Mouse (Mus musculus): ENCODE data around the gene Slc22a23. TPM values are rescaled to one million over a fixed set of nuclear protein-coding genes. Genes with fewer than 3 reads are reported as not detected.

The Slc22a23 gene
- total and polyA plus RNA-seq, 3 experiments = 0.47 to 1.3 (median 0.85) TPM

- H3K79me2 ChIP-seq (replicated peaks; ENCODE audit: control insufficient read depth, extremely low read depth, insufficient read depth, poor library complexity, severe bottlenecking) = no peaks in the 10 kb centered on the region
- no peak overlapping the region for H3K4me2 ChIP-seq (ENCODE audit: insufficient read depth, low read depth, poor library complexity, severe bottlenecking)
- dilution Hi-C loops (cut with MboI; ENCODE audit: extremely low pct_ligation_motif_present, extremely low pct_unique_long_range_greater_than_20kb, low sequenced_read_pairs) = no loop called here
These were observed 27.2 kb upstream of the Slc22a23 start for GRCm38 (mm10) chr13:34371951-34372869.

DNA sequence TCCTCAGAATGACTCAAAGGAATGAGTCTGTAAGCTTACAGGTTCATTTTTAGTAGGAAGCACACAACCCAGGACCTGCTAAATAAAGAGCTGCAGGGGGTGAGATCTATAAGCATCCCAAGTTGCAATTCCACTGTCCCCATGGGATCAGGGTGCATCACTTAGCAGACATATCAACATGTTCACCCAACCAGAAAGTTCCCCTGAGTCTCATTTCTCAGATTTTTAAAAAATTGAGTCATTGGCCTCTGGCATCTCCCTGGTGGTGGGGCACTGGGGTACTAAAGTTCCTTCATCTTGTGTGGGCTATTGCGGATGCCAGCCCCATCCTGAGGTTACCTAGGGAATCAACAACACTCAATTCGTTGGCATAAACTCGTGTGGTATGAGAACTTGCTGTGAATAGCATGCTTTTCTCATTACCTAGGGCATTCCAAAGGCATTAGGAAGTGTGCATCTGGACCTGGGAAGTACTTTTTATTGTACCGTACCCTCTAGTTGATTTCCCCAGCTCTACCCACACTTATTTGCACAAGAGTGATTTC, 25.4 kb upstream of the Slc22a23 start:
- dilution Hi-C loops (cut with MboI; ENCODE audit: extremely low pct_ligation_motif_present, extremely low pct_unique_long_range_greater_than_20kb, low sequenced_read_pairs) (no loop called here), in situ Hi-C loops (cut with MboI; ENCODE audit: low pct_ligation_motif_present, low pct_unique_long_range_greater_than_20kb, low sequenced_read_pairs) (no loop called here)
- H3K27ac ChIP-seq (ENCODE audit: insufficient read depth, low read depth) = no peak overlapping the region
- DNase-seq (ENCODE audit: extremely low read depth) = no peak
- H3K4me2 ChIP-seq (ENCODE audit: insufficient read depth, low read depth, poor library complexity, severe bottlenecking) = no peak overlapping the region
- no peak overlapping the region for H3K9ac ChIP-seq (ENCODE audit: insufficient read depth, low read depth)
- H3K4me3 ChIP-seq (replicated peaks in 1 of 3; ENCODE audit: low read depth in 2 of 3, low read length in 2 of 3, poor library complexity in 1 of 3) = no peak overlapping the region
- H3K36me3 ChIP-seq (replicated peaks in 1 of 2; ENCODE audit: control insufficient read depth in 1 of 2, insufficient read depth in 1 of 2, low read length in 1 of 2) = no peaks in the 10 kb centered on the region
- H3K9me3 ChIP-seq (replicated peaks; ENCODE audit: low read length) = no peaks in the 10 kb centered on the region
- no peaks in the 10 kb centered on the region for H3K79me2 ChIP-seq (replicated peaks; ENCODE audit: control insufficient read depth, extremely low read depth, insufficient read depth, poor library complexity, severe bottlenecking)
- no peaks in the 10 kb centered on the region for H3K27me3 ChIP-seq (replicated peaks)
- no peak for TF ChIP-seq CTCF (conservative IDR thresholded peaks at IDR 0.05 in 1 of 2, IDR thresholded peaks at IDR 0.05 in 1 of 2; ENCODE audit: low read depth in 2 of 2, low read length in 2 of 2)
- TF ChIP-seq ZNF384 (IDR thresholded peaks at IDR 0.05; ENCODE audit: low read depth, low read length) = no peak
- no peak for TF ChIP-seq USF1 (IDR thresholded peaks at IDR 0.05; ENCODE audit: low read depth, low read length)
- TF ChIP-seq POLR2AphosphoS2 (IDR thresholded peaks at IDR 0.05; ENCODE audit: low read depth, low read length) = no peak
- no peak for TF ChIP-seq KAT2A (IDR thresholded peaks at IDR 0.05; ENCODE audit: insufficient replicate concordance, low read length)
- no peak for TF ChIP-seq POLR2A (IDR thresholded peaks at IDR 0.05; ENCODE audit: low read depth, low read length)
- no peak for TF ChIP-seq E2F4 (IDR thresholded peaks at IDR 0.05; ENCODE audit: insufficient replicate concordance, low read depth, low read length)
- TF ChIP-seq GABPA (IDR thresholded peaks at IDR 0.05; ENCODE audit: insufficient replicate concordance, low read depth, low read length) = no peak
- TF ChIP-seq ZMIZ1 (IDR thresholded peaks at IDR 0.05; ENCODE audit: low read depth, low read length) = no peak
- no peak for TF ChIP-seq RCOR1 (conservative IDR thresholded peaks at IDR 0.05; ENCODE audit: low read depth, low read length)
- TF ChIP-seq MYC (IDR thresholded peaks at IDR 0.05; ENCODE audit: low read depth, low read length) = no peak
- no peak for TF ChIP-seq ELF1 (IDR thresholded peaks at IDR 0.05; ENCODE audit: low read depth, low read length)
- TF ChIP-seq EP300 (IDR thresholded peaks at IDR 0.05; ENCODE audit: low read length) = no peak
- TF ChIP-seq MAFK (IDR thresholded peaks at IDR 0.05; ENCODE audit: insufficient replicate concordance, low read length) = no peak
- TF ChIP-seq MXI1 (IDR thresholded peaks at IDR 0.05; ENCODE audit: low read depth, low read length) = no peak
- TF ChIP-seq NELFE (IDR thresholded peaks at IDR 0.05; ENCODE audit: low read depth, low read length) = no peak
- TF ChIP-seq UBTF (IDR thresholded peaks at IDR 0.05; ENCODE audit: low read depth, low read length) = no peak
- peaks cover 6 to 15% of the 10 kb centered on the region in 2 experiments for H3K4me1 ChIP-seq (ENCODE audit: control insufficient read depth in 1 of 2, insufficient read depth in 2 of 2)

More at GRCm38 (mm10) chr13:34371951-34372869, 27.2 kb upstream of the Slc22a23 start:
- Histone ChIP-seq H3K4me1 (ENCODE audit: control insufficient read depth in 1 of 2, insufficient read depth in 2 of 2) (peaks cover 6 to 15% of the 10 kb centered on the region in 2 experiments), H3K27me3 (replicated peaks) (no peaks in the 10 kb centered on the region), H3K9me3 (replicated peaks; ENCODE audit: low read length) (no peaks in the 10 kb centered on the region), H3K36me3 (replicated peaks in 1 of 2; ENCODE audit: control insufficient read depth in 1 of 2, insufficient read depth in 1 of 2, low read length in 1 of 2) (no peaks in the 10 kb centered on the region), H3K9ac (ENCODE audit: insufficient read depth, low read depth) (no peak overlapping the region), H3K4me3 (replicated peaks in 1 of 3; ENCODE audit: low read depth in 2 of 3, low read length in 2 of 3, poor library complexity in 1 of 3) (no peak overlapping the region), H3K27ac (ENCODE audit: insufficient read depth, low read depth) (no peak overlapping the region)
- in situ Hi-C loops (cut with MboI; ENCODE audit: low pct_ligation_motif_present, low pct_unique_long_range_greater_than_20kb, low sequenced_read_pairs) = no loop called here
- DNase-seq (ENCODE audit: extremely low read depth) = no peak
- no peak for TF ChIP-seq E2F4 (IDR thresholded peaks at IDR 0.05; ENCODE audit: insufficient replicate concordance, low read depth, low read length)
- TF ChIP-seq RCOR1 (conservative IDR thresholded peaks at IDR 0.05; ENCODE audit: low read depth, low read length) = no peak
- no peak for TF ChIP-seq SIN3A (IDR thresholded peaks at IDR 0.05; ENCODE audit: low read length)
- no peak for TF ChIP-seq IRF4 (IDR thresholded peaks at IDR 0.05; ENCODE audit: low read depth, low read length)
- no peak for TF ChIP-seq NRF1 (IDR thresholded peaks at IDR 0.05; ENCODE audit: low read depth, low read length)
- TF ChIP-seq TCF12 (IDR thresholded peaks at IDR 0.05; ENCODE audit: low read depth, low read length) = no peak
- no peak for TF ChIP-seq POLR2A (IDR thresholded peaks at IDR 0.05; ENCODE audit: low read depth, low read length)
- no peak for TF ChIP-seq ELF1 (IDR thresholded peaks at IDR 0.05; ENCODE audit: low read depth, low read length)
- TF ChIP-seq BHLHE40 (IDR thresholded peaks at IDR 0.05; ENCODE audit: low read depth, low read length) = no peak
- no peak for TF ChIP-seq USF1 (IDR thresholded peaks at IDR 0.05; ENCODE audit: low read depth, low read length)
- TF ChIP-seq CHD2 (IDR thresholded peaks at IDR 0.05; ENCODE audit: low read length) = no peak
- TF ChIP-seq ZKSCAN1 (IDR thresholded peaks at IDR 0.05; ENCODE audit: borderline replicate concordance, low read depth, low read length) = no peak
- no peak for TF ChIP-seq CHD1 (IDR thresholded peaks at IDR 0.05; ENCODE audit: low read depth, low read length)
- no peak for TF ChIP-seq SMC3 (IDR thresholded peaks at IDR 0.05; ENCODE audit: low read depth, low read length)
- no peak for TF ChIP-seq UBTF (IDR thresholded peaks at IDR 0.05; ENCODE audit: low read depth, low read length)
- no peak for TF ChIP-seq ZMIZ1 (IDR thresholded peaks at IDR 0.05; ENCODE audit: low read depth, low read length)
- TF ChIP-seq MYC (IDR thresholded peaks at IDR 0.05; ENCODE audit: low read depth, low read length) = no peak
- no peak for TF ChIP-seq KAT2A (IDR thresholded peaks at IDR 0.05; ENCODE audit: insufficient replicate concordance, low read length)
- no peak for TF ChIP-seq HCFC1 (IDR thresholded peaks at IDR 0.05; ENCODE audit: low read depth, low read length)
- no peak for TF ChIP-seq JUN (IDR thresholded peaks at IDR 0.05; ENCODE audit: insufficient read depth, low read depth, low read length)
